Mouse (Mus musculus) leukemia stem cell, adult 10-12 weeks (primary cell): ENCODE results near the gene Slc7a3. TPM values are rescaled to one million over a fixed set of nuclear protein-coding genes. Genes with fewer than 3 reads are reported as not detected.

ENCODE experiments used
- polyA plus RNA-seq: library from polyadenylated mRNA; stranded (reverse); fragments of >175 nt; gene quantifications from 2 replicates; pipeline ENCODE4 v1.2.3, GENCODE M21; 2012; ENCODE audit warnings: low replicate concordance

Gene Slc7a3
- polyA plus RNA-seq, result 0.10 and 0.18 TPM in 2 replicates

DNA sequence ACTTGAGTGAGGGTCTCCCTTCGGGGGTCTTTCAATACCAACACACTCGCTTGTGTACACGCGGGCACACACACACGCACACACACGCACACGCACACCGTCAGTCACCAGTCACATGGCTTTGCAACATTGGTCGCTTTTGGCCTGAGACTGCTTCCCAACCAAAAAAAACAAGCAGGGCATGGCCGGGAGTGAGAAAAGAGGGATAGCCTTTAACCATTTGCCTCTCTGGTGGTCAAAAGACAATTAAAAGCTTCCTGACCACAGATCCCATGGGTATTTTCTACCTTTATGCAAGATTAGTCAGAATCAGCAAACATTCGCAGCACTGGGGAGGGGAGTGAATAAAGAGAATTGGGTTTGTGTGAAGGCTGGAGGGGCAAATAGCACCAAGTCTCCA, at the start of gene Slc7a3:
Gene Slc7a3, minus strand, starts transcription at position 101 of the 400 bp plus-strand sequence.

GRCm38 (mm10) chrX:101059541-101059940, 26.3 kb downstream of the Slc7a3 start, which contains the start of gene Tex11:
TSS of gene Tex11 (minus strand) at chrX:101059667.

Other genes starting within 250 kb of the Slc7a3 start
- not detected in 2 replicates for gene Tex11, start 26.4 kb downstream of the Slc7a3 start, polyA plus RNA-seq
- 14.8 and 24.0 TPM in 2 replicates for gene Snx12, start 136.5 kb upstream of the Slc7a3 start, polyA plus RNA-seq
- gene Foxo4, start 168.5 kb upstream of the Slc7a3 start, polyA plus RNA-seq, result 13.8 and 22.7 TPM in 2 replicates
- not detected in 2 replicates for gene Gm614, start 178.0 kb upstream of the Slc7a3 start, polyA plus RNA-seq
- gene Il2rg, start 182.2 kb upstream of the Slc7a3 start, polyA plus RNA-seq, result 5.8 and 37.6 TPM in 2 replicates
- not detected in 2 replicates for gene Gm20489, start 183.0 kb upstream of the Slc7a3 start, polyA plus RNA-seq
- gene Med12, start 188.0 kb upstream of the Slc7a3 start, polyA plus RNA-seq, result 85.7 and 97.5 TPM in 2 replicates
- 0.13 TPM in 1 of 2 replicates, not detected in the other for gene Nlgn3, start 213.1 kb upstream of the Slc7a3 start, polyA plus RNA-seq